Mouse (Mus musculus) gastrocnemius, adult 2 months (tissue): ENCODE measurements at regions not wholly inside any gene's neighbourhood (a gene's known extent, or its start where the extent isn't known, plus 50 kb on each side); places are given as distances from the start of the nearest gene placed in this dataset.

Source experiments
- DNase-seq: peaks from one replicate; pipeline ENCODE4 v3.0.0; 2022
- H3K27ac ChIP-seq: fragments of 200-600 bp; 2 replicates; pipeline ENCODE4 v1.8.1; 2022; ENCODE audit warnings: mild to moderate bottlenecking
- H3K4me3 ChIP-seq: fragments of 200-600 bp; 2 replicates; pipeline ENCODE4 v1.8.1; 2022; ENCODE audit warnings: mild to moderate bottlenecking, moderate library complexity
- CTCF ChIP-seq: fragments of 200-600 bp; IDR thresholded peaks from 2 replicates; pipeline ENCODE4 v1.8.1; 2022; ENCODE audit warnings: antibody characterized with exemption, mild to moderate bottlenecking, moderate library complexity
- intact Hi-C: fragments of 180-260 bp; cut with DNase I; formaldehyde crosslinking; loops from one replicate; pipeline ENCODE4 v1.15.1; 2025

DNA sequence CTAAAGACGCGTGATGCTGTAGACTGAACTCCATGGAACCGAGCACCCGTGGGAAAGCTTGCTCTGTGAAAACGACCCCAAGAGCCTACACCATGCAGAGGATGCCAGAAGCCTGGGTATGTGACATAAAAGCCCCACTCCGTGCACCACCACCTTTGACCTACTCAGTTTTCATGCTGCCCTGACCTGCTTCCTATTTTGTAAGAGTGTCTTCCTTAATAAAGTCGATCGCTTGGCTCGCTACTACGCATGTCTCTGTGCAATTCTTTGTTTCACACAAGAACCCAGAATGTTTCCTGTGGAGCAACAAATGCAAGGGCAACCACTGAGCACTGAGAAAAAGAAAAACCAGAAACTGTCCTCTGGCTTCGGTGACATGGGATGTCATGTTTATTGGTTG, 60.5 kb downstream of the Sec61b start:
- TF ChIP-seq CTCF = no peak
- Histone ChIP-seq H3K4me3 (no peak overlapping the region), H3K27ac (no peak overlapping the region)
- DNase-seq = no peak
- intact Hi-C loops = no loop called here

DNA sequence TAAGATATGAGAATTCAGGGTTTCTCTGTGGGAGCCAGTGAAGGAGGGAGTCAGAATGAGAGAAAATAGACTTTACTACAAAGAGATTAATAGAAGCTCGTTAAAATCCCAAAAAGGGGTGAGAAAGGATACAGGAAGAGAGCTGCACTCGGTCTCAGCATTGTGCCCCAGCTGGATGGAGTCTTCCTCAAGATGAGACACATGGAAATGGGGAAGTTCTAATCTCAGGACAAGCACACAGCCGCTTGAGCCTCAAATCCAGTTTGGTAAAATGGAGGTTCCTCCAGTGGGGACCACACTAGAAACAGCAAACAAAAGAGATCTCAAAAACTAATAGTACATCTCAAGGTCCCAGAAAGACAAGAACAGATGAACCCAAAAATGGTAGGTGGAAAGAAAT, 93.2 kb downstream of the Sec61b start:
- Histone ChIP-seq H3K27ac (no peak overlapping the region), H3K4me3 (no peak overlapping the region)
- TF ChIP-seq CTCF = no peak
- intact Hi-C loops = no loop called here
- no peak for DNase-seq

DNA sequence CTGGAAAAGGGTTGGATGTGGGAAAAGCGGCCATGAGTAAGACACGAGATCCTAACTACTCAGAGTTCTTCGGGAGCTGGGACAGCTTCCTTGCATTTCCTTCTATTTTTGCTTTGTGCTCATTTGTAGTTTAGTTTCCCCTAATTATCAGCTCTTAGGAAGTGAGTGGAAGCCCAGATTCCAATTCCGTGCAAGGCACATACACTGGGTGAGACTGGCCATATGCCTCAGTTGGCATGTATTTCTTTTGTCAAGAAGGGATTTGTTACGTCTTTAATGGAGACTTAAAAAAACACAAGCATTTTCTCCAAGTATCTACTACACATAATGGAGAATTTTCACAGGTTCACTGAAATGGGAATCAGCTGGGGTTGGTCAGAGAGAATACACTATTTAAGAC, 96.4 kb downstream of the Sec61b start:
- no peak overlapping the region for H3K4me3 ChIP-seq

DNA sequence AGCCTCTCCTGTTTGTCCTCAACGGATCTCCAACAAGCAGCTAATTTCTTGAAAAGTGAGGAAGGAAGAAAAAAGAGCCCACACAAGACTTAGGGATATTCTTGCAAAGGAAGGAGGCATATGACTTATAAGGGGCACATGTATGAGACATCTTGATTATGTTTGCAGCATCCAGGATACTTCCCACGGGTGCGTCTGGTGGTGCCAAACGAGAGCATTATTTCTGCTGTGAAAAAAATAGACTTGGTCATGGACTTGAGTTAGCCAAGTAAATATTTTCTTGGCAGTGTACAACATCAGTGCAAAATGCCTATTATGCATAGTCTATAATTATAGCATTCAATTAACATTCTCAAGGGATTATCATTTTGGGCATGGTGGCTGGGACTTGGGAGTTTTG, 101.6 kb downstream of the Sec61b start:
- Histone ChIP-seq H3K27ac (no peak overlapping the region), H3K4me3 (no peak overlapping the region)
- intact Hi-C loops = loop anchor here (2.0 to 10.0 kb wide), 5 partner anchors 69 to 619 kb away; partner anchors contain the start of gene Nr4a3
- TF ChIP-seq CTCF = no peak
- no peak for DNase-seq

More for the DNA sequence above, 96.4 kb downstream of the Sec61b start:
- no peak for DNase-seq
- no peak for TF ChIP-seq CTCF
- no peak overlapping the region for H3K27ac ChIP-seq
- intact Hi-C loops = loop anchor here (10.0 kb wide), 2 partner anchors 344 to 624 kb away; no protein-coding TSS in a partner anchor

DNA sequence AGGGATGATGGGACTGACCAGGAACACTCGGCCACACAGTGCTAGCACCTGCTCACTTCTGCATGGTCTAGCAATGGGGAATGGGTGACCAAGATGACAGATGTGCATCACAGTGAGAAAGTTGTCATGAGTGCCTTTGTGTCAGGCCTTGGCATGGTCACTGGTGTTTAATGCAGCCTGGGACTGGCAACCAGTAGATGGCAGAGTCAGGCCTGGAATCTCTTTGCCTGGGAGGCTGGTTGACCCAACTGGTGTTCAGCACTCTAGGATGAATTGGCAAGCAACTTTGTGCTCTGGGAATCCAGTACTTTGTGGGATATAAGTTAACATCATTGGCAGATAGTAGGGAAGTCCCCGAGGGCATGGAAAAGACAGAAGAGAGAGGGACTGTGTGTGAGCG, 103.0 kb downstream of the Sec61b start:
- no peak overlapping the region for H3K27ac ChIP-seq
- no peak overlapping the region for H3K4me3 ChIP-seq
- TF ChIP-seq CTCF = peak; percentile 80
- DNase-seq = peak; percentile 70
- intact Hi-C loops = loop anchor here (2.0 to 10.0 kb wide), 5 partner anchors 70 to 617 kb away; partner anchors contain the start of gene Nr4a3

DNA sequence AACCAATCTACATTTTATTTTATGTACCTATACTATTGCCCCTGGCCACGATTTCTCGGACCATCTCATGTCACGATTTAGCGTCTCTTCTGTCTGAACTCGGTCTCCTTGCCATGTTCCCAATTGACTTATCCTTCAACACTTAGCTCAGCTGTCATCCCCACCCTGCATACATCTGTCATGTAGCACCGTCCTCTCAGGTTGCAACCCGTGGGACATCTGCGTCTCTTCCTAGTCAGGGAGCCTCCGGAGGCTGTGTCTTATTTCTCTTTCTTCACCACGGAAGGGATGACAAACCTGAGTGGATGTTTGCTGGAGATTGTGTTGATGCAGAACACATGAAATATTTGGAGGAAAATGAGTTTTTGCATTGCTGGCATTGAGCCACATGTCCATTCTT, 104.2 kb downstream of the Sec61b start:
- no peak for TF ChIP-seq CTCF
- DNase-seq = peak; percentile 47
- Histone ChIP-seq H3K4me3 (no peak overlapping the region), H3K27ac (no peak overlapping the region)
- intact Hi-C loops = loop anchor here (5.0 to 10.0 kb wide), 4 partner anchors 71 to 616 kb away; no protein-coding TSS in a partner anchor

DNA sequence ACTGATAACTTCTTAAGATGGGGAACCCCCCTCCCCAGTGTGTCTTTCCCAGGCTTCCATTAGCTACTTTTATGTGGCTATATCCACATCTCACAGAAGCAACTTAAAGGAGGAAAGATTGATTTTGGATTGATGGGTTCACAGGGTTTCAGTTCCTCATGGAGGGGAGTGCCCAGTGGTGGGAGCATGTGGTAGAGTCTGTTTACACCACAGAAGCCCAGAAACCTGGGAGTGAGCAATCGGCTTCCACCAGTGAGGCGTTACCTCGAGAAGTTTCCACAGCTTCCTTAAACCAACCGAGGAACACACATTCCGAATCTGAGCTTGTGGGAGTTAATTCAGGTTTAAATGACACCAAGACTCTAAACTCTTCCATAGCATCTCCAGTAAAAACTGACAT, 106.1 kb downstream of the Sec61b start:
- intact Hi-C loops = loop anchor here (10.0 kb wide), 1 partner anchor 544 kb away; the partner anchor contains the start of gene Stx17
- DNase-seq = no peak
- Histone ChIP-seq H3K4me3 (no peak overlapping the region), H3K27ac (no peak overlapping the region)
- TF ChIP-seq CTCF = no peak

DNA sequence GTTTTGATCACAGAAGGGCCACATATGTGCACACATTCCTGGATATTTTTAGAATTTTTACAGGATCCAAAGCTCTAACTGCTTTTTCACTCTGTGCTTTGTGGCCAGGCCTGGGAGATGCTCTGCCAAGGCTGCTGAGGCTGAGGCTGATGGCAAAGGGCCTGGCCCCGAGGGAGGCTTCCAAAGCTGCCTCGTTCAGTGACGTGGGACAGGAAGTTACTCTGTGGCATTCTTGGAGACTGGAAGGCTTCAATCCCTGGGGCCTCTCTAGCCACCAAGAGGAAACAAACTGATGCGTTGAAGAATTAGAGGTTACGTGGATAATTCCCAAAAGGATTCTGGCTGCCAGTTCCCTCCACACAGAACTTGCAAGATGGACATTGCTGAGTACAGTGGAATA, 112.8 kb downstream of the Sec61b start:
- Histone ChIP-seq H3K4me3 (no peak overlapping the region), H3K27ac (peak overlapping the region; percentile 72)
- peak; percentile 78 for DNase-seq
- intact Hi-C loops = loop anchor here (10.0 kb wide), 1 partner anchor 538 kb away; the partner anchor contains the start of gene Stx17
- no peak for TF ChIP-seq CTCF

DNA sequence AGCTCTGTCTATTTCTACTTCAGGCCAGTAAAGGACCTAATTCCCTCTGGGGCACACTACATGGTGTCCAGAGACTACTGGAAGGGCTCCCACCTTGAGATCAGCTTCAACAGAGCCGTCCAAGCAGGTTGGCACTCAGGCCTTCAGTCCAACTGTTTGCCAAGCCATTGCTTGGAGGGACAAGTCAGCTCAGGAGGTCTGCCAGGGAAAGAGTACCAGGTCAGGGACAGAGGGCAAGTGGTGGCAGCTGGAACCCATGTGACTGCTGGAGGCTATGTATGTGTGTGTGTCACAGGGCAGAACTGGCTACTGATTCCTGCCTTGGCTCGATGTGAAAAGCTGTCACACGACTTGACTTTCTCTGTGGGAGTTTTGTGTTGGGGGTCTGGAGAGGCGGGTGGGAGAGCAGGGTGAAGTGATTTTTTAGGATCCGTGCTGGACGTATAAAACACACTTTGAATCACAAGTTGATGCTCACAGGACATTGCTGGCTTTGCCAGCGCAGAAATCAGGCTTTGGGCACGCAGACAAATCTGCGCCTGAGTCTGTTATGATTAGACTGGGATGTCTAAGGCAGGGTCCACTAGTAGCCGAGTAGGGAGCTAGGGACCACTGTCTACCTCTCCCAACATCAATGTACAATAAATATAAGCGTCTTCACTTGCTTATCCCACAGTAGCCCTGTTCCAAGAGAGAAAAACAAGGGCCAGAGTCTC, 118.0 kb downstream of the Sec61b start:
- Histone ChIP-seq H3K4me3 (peak overlapping the region; percentile 55), H3K27ac (peak overlapping the region; percentile 97)
- no peak for TF ChIP-seq CTCF
- intact Hi-C loops = loop anchor here (1.0 to 2.0 kb wide), 3 partner anchors 78 to 452 kb away; no protein-coding TSS in a partner anchor
- peak; percentile 90 for DNase-seq

DNA sequence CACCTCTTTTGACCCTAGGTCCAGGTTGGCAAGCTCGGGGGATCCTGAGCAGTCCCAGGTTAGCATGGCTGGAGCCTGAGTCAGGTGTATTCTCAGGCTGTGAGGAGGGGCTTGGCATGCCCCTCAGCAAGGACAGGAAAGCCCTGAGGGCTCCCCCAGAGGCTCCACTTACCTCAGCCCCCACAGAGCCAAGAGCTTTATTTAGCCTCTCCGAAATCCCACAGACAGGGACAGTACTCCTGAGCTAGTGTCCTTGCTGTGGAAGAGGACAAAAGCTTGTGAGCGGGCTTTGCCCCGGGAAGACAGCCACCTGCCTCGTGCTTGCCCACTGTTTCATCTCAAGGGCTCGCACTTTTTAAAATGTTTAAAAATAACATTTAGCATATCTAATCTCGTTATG, 118.7 kb downstream of the Sec61b start:
- DNase-seq = peak; percentile 78
- intact Hi-C loops = loop anchor here (2.0 kb wide), 1 partner anchor 78 kb away; no protein-coding TSS in a partner anchor
- TF ChIP-seq CTCF = no peak
- H3K4me3 ChIP-seq = peak overlapping the region; percentile 55
- peak overlapping the region; percentile 97 for H3K27ac ChIP-seq

DNA sequence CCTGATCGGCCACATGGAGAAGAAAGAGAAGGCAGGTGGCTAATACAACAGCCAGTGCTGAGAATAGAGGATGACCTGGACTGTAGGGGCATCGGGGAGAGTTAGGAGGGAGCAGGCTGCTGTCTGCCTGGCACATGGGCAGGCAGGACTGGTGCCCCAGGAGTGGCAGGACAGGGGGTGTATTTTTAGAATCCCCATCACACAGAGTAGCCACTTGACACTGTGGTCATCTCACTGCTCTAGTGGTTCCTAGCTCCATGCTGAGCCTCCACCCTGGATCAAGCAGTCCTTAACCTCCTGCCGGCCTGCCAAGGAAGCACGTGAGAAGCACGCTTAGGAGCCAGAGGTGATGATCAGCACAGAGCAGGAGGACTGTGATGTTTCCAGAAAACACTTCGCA, 119.7 kb downstream of the Sec61b start:
- peak; percentile 84 for DNase-seq
- intact Hi-C loops = no loop called here
- peak overlapping the region; percentile 97 for H3K27ac ChIP-seq
- TF ChIP-seq CTCF = no peak
- no peak overlapping the region for H3K4me3 ChIP-seq

DNA sequence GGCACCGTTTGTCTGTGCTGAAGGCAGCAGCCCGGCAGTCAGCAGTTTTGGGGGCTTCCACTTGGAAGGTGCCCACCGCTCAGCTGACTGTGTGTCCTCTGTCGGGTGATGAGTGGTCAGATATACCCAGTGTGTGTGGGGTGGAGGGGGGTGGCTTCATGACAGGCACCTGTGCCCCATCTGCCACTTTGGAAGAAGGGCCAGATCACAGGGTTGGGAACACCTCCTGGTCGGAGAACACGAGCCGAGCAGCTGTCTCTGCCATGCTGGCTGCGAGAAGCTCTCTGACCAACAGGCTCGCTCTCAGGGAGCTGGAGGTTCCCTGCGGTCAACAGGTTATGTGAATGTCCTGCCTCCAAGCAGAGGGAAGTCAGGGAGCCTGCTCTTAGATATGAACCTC, 121.4 kb downstream of the Sec61b start:
- peak; percentile 91 for DNase-seq
- peak overlapping the region; percentile 97 for H3K27ac ChIP-seq
- intact Hi-C loops = no loop called here
- no peak for TF ChIP-seq CTCF
- H3K4me3 ChIP-seq = no peak overlapping the region

DNA sequence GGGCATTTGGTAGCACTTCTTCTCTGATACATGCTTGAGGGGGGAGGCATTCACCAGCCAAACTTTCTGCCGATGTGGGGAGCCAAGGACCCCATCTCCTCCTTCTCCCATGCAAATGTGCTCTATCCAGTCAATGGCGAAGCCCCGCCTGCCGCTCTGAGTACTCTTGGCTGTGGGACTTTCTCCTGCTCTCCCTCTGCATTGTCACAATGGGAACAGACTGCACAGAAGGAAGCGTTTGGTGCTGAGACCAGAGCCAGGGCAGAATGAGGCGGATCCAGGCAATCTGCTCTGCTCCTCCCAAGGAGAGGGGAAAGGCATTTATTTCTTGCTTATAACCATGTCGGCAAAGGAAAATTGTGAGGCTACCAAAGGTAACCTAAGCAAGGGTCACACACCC, 123.1 kb downstream of the Sec61b start:
- DNase-seq = no peak
- H3K4me3 ChIP-seq = no peak overlapping the region
- TF ChIP-seq CTCF = no peak
- peak overlapping the region; percentile 8; the same call in 1 of the 2 replicates for H3K27ac ChIP-seq
- intact Hi-C loops = no loop called here

DNA sequence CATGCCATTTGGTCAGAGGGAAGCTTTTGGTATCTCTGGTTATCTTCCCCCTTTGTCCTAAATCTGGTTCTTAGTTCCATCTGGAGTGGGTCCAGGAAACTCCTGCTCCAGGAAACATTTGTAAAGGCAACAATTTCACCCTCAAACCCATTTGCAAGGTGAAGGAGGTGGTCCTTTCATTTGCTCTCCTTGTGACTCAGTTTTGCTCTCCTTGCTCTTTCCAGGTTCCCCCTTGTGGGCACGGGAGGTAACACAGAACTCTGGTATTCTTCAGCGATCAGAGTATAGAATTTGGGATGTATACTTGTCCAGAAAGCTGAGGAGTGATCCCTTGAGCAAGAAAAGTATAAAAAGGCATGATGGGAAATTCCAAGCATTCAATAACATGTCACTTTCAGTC, 123.8 kb downstream of the Sec61b start:
- intact Hi-C loops = no loop called here
- TF ChIP-seq CTCF = peak; percentile 61
- no peak overlapping the region for H3K4me3 ChIP-seq

More for the DNA sequence above, 123.8 kb downstream of the Sec61b start:
- no peak for DNase-seq
- H3K27ac ChIP-seq = no peak overlapping the region
